Mouse (Mus musculus) stomach, embryonic 14.5 days (tissue): ENCODE measurements at regions not wholly inside any gene's neighbourhood (a gene's known extent, or its start where the extent isn't known, plus 50 kb on each side); places are given as distances from the start of the nearest gene placed in this dataset.

Experiments used
- ATAC-seq: fragments of 200-750 bp; cut with Nextera tagmentation; 2 replicates; pipeline ENCODE4 v1.8.0; 2017; ENCODE audit warnings: low read depth, moderate TSS enrichment; ENCODE audit not compliant: insufficient number of reproducible peaks, insufficient read depth, low FRiP score
- H3K27ac ChIP-seq: fragments of 300-500 bp; sonication (generic); 2 replicates; pipeline ENCODE4 v1.5.1; 2014; ENCODE audit warnings: mild to moderate bottlenecking, low read length, moderate library complexity, mixed read lengths
- H3K27me3 ChIP-seq: fragments of 300-500 bp; sonication (generic); 2 replicates; pipeline ENCODE4 v1.6.1; 2014; ENCODE audit warnings: low read length, control low read depth, mixed read lengths; ENCODE audit not compliant: control insufficient read depth, insufficient read depth
- H3K36me3 ChIP-seq: fragments of 300-500 bp; sonication (generic); 2 replicates; pipeline ENCODE4 v1.6.1; 2014; ENCODE audit warnings: mild to moderate bottlenecking, control low read depth, low read length, moderate library complexity, mixed read lengths; ENCODE audit not compliant: control insufficient read depth, insufficient read depth
- H3K4me1 ChIP-seq: fragments of 300-500 bp; sonication (generic); 2 replicates; pipeline ENCODE4 v1.6.1; 2014; ENCODE audit warnings: low read length, control low read depth, mixed read lengths; ENCODE audit not compliant: control insufficient read depth, insufficient read depth
- H3K4me2 ChIP-seq: fragments of 300-500 bp; sonication (generic); replicated peaks from 2 replicates; pipeline ENCODE4 v1.6.1; 2014; ENCODE audit warnings: low read depth, low read length, control low read depth
- H3K4me3 ChIP-seq: fragments of 300-500 bp; sonication (generic); 2 replicates; pipeline ENCODE4 v1.5.1; 2014; ENCODE audit warnings: low read depth, low read length, control low read depth
- H3K9ac ChIP-seq: fragments of 300-500 bp; sonication (generic); replicated peaks from 2 replicates; pipeline ENCODE4 v1.6.1; 2014; ENCODE audit warnings: low read depth, mild to moderate bottlenecking, control low read depth, low read length, moderate library complexity, mixed read lengths
- H3K9me3 ChIP-seq: fragments of 300-500 bp; sonication (generic); 2 replicates; pipeline ENCODE4 v1.6.1; 2016; ENCODE audit warnings: low read depth, low read length, control low read depth; ENCODE audit not compliant: control insufficient read depth
- WGBS: fragments of 180-500 bp; shearing (Covaris S2); extraction: QIAGEN DNeasy Blood & Tissue Kit; methylation state at CpG from one replicate; pipeline ENCODE4 v1.1.7; 2014; 5-methylcytosine and 5-hydroxymethylcytosine counted together

- no peak overlapping the region for H3K4me3 ChIP-seq
- ATAC-seq = no peak
- peaks cover 71% of the 10 kb centered on the region for H3K4me1 ChIP-seq
- WGBS = 61% methylated on average over 10 of the region's 10 CpGs
- no peak overlapping the region; the same call in 1 of the 2 replicates for H3K9ac ChIP-seq
- peak overlapping the region; percentile 96 for H3K27ac ChIP-seq
- H3K36me3 ChIP-seq = no peaks in the 10 kb centered on the region
- H3K27me3 ChIP-seq = no peaks in the 10 kb centered on the region
- no peak overlapping the region for H3K4me2 ChIP-seq
- H3K9me3 ChIP-seq = no peaks in the 10 kb centered on the region
These were observed 107.4 kb upstream of the Haao start for GRCm38 (mm10) chr17:83955058-83955697.

GRCm38 (mm10) chr17:83954291-83955057 lies 106.7 kb upstream of the Haao start:
- Histone ChIP-seq H3K9me3 (no peaks in the 10 kb centered on the region), H3K4me3 (no peak overlapping the region), H3K4me2 (no peak overlapping the region), H3K27me3 (no peaks in the 10 kb centered on the region), H3K9ac (no peak overlapping the region; the same call in 1 of the 2 replicates), H3K4me1 (peaks cover 69% of the 10 kb centered on the region), H3K27ac (peak overlapping the region; percentile 96), H3K36me3 (no peaks in the 10 kb centered on the region)
- whole genome bisulfite sequencing = 16% methylated on average over 16 of the region's 16 CpGs
- ATAC-seq = peak; percentile 12; the same call in 1 of the 2 replicates

GRCm38 (mm10) chr17:83953656-83954055 lies 105.9 kb upstream of the Haao start:
- H3K4me3 ChIP-seq = no peak overlapping the region
- ATAC-seq = no peak
- H3K27ac ChIP-seq = peak overlapping the region; percentile 96
- no peak overlapping the region for H3K9ac ChIP-seq
- H3K36me3 ChIP-seq = no peaks in the 10 kb centered on the region
- peaks cover 64% of the 10 kb centered on the region for H3K4me1 ChIP-seq
- H3K4me2 ChIP-seq = no peak overlapping the region
- H3K9me3 ChIP-seq = no peaks in the 10 kb centered on the region
- H3K27me3 ChIP-seq = no peaks in the 10 kb centered on the region
- WGBS = 65% methylated on average over 7 of the region's 7 CpGs

GRCm38 (mm10) chr17:83946718-83947117 lies 99.0 kb upstream of the Haao start:
- no peaks in the 10 kb centered on the region for H3K36me3 ChIP-seq
- WGBS = 32% methylated on average over 4 of the region's 4 CpGs
- no peak overlapping the region for H3K4me3 ChIP-seq
- H3K4me2 ChIP-seq = no peak overlapping the region
- no peak for ATAC-seq
- H3K9ac ChIP-seq = no peak overlapping the region
- H3K27me3 ChIP-seq = no peaks in the 10 kb centered on the region
- 0 out of 2 replicates have a peak overlapping the region, but pooled peaks have one; percentile 2 for H3K27ac ChIP-seq
- H3K4me1 ChIP-seq = peaks cover 20% of the 10 kb centered on the region
- H3K9me3 ChIP-seq = no peaks in the 10 kb centered on the region

- whole genome bisulfite sequencing = 71% methylated on average over 10 of the region's 10 CpGs
- Histone ChIP-seq H3K4me3 (no peak overlapping the region), H3K9ac (no peak overlapping the region), H3K36me3 (no peaks in the 10 kb centered on the region), H3K9me3 (no peaks in the 10 kb centered on the region), H3K4me1 (peaks cover 16% of the 10 kb centered on the region), H3K27me3 (no peaks in the 10 kb centered on the region), H3K27ac (no peak overlapping the region), H3K4me2 (no peak overlapping the region)
- no peak for ATAC-seq
These were observed 91.6 kb upstream of the Haao start for GRCm38 (mm10) chr17:83939344-83939743.

GRCm38 (mm10) chr17:83938671-83939244 lies 91.0 kb upstream of the Haao start:
- no peaks in the 10 kb centered on the region for H3K27me3 ChIP-seq
- H3K27ac ChIP-seq = no peak overlapping the region; the same call in 1 of the 2 replicates
- no peak overlapping the region for H3K4me3 ChIP-seq
- ATAC-seq = 0 out of 2 replicates have a peak, but pooled peaks have one; percentile 68
- no peaks in the 10 kb centered on the region for H3K36me3 ChIP-seq
- H3K4me2 ChIP-seq = no peak overlapping the region
- WGBS = 37% methylated on average over 11 of the region's 11 CpGs
- peaks cover 16% of the 10 kb centered on the region for H3K4me1 ChIP-seq
- no peak overlapping the region for H3K9ac ChIP-seq
- H3K9me3 ChIP-seq = no peaks in the 10 kb centered on the region

GRCm38 (mm10) chr17:83937576-83937975 lies 89.8 kb upstream of the Haao start:
- Histone ChIP-seq H3K9me3 (no peaks in the 10 kb centered on the region), H3K9ac (no peak overlapping the region), H3K4me2 (peak overlapping the region; percentile 12; the same call in 1 of the 2 replicates), H3K4me3 (no peak overlapping the region), H3K27me3 (no peaks in the 10 kb centered on the region), H3K36me3 (no peaks in the 10 kb centered on the region), H3K27ac (no peak overlapping the region), H3K4me1 (peaks cover 16% of the 10 kb centered on the region)
- no peak for ATAC-seq
- WGBS = 31% methylated on average over 10 of the region's 10 CpGs

GRCm38 (mm10) chr17:83936677-83937076 lies 88.9 kb upstream of the Haao start:
- Histone ChIP-seq H3K27me3 (no peaks in the 10 kb centered on the region), H3K9me3 (no peaks in the 10 kb centered on the region), H3K4me2 (no peak overlapping the region), H3K36me3 (no peaks in the 10 kb centered on the region), H3K4me1 (peaks cover 16% of the 10 kb centered on the region), H3K4me3 (no peak overlapping the region), H3K27ac (no peak overlapping the region), H3K9ac (no peak overlapping the region)
- ATAC-seq = no peak
- WGBS = 68% methylated on average over 9 of the region's 9 CpGs
